Mouse (Mus musculus) ES-Bruce4 (cell line): ENCODE measurements around the gene Cyren.

Experiments
- CTCF ChIP-seq: IDR thresholded peaks from one replicate; pipeline ENCODE4 v1.8.1; 2011; ENCODE audit warnings: low read depth, low read length
- EP300 ChIP-seq: IDR thresholded peaks from 2 replicates; pipeline ENCODE4 v1.6.1; 2011; ENCODE audit warnings: low read depth, low read length; ENCODE audit not compliant: insufficient read depth
- POLR2A ChIP-seq: IDR thresholded peaks from one replicate; pipeline ENCODE4 v1.8.1; 2011; ENCODE audit warnings: low read length; ENCODE audit not compliant: insufficient read depth

- TF ChIP-seq POLR2A (no peak), EP300 (no peak), CTCF (no peak)
These were observed 26.5 kb upstream of the Cyren start for GRCm38 (mm10) chr6:34904361-34904760.
